Comparison of ENCODE assay signal across 8 mouse cellular contexts in the genomic region with DNA sequence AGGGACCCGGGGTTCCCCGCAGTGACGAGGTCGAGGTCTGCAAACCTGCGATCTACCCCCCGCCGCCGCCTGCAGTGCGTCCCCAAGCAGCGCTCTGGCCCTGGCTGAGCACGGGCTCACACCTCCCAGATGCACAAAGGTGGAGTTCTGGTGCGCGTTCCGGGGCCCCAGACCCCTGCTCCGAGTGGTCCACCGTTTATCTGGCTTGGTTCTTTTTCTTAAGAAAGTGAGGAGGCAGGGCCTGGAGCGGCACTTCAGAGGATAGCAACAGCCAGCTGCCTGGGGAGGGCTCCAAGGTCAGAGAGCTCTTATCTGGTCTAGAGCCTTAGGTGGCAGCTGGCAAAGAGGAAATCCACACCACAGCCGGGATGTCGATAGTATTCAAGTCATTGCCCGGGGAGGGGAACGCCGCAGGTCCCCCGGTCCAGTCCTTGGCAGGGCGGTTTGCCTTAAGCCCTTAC. TPM values are rescaled to one million over a fixed set of nuclear protein-coding genes. Genes with fewer than 3 reads are reported as not detected.
DNase-seq lines count a peak whose midpoint lies in the region; ATAC-seq and TF ChIP-seq lines count a peak whose summit lies in the region.

No protein-coding gene starts in this region.

- peaks cover 22% of the 10 kb centered on the region; the same call in 1 of the 2 replicates for H3K4me1 ChIP-seq in kidney, embryonic 14.5 days (ENCODE audit: control insufficient read depth, insufficient read depth, low read length)
- H3K4me1 ChIP-seq in heart, postnatal 0 days (ENCODE audit: control insufficient read depth, insufficient read depth) = peaks cover 6% of the 10 kb centered on the region; the same call in 1 of the 2 replicates

- peak; percentile 49; the same call in 1 of the 2 replicates for ATAC-seq in kidney, embryonic 14.5 days (ENCODE audit: low FRiP score, low TSS enrichment)
- ATAC-seq in heart, postnatal 0 days (ENCODE audit: insufficient read depth, low read depth) = no peak; the same call in 1 of the 2 replicates
- peak; percentile 70 for ATAC-seq in megakaryocyte progenitor cell, adult 5-6 weeks (replicated peaks; ENCODE audit: poor library complexity)

- TF ChIP-seq EP300 in heart, postnatal 0 days (IDR thresholded peaks at IDR 0.05; ENCODE audit: low read depth) = no peak

- no peaks in the 10 kb centered on the region for H3K9me3 ChIP-seq in kidney, embryonic 14.5 days (ENCODE audit: control insufficient read depth, low read length)
- H3K9me3 ChIP-seq in heart, postnatal 0 days (replicated peaks; ENCODE audit: control insufficient read depth, low read length) = no peaks in the 10 kb centered on the region; the same call in 1 of the 2 replicates

- peak overlapping the region; percentile 55 for H3K9ac ChIP-seq in kidney, embryonic 14.5 days (ENCODE audit: low read depth, low read length)
- H3K9ac ChIP-seq in heart, postnatal 0 days (replicated peaks; ENCODE audit: low read depth, low read length) = peak overlapping the region; percentile 18

- under 1% methylated on average over 24 of the region's 24 CpGs for WGBS in kidney, embryonic 14.5 days
- WGBS in heart, postnatal 0 days = under 1% methylated on average over 24 of the region's 24 CpGs

- DNase-seq in kidney, postnatal 14 days = no peak
- peak; percentile 23 for DNase-seq in adrenal gland, postnatal 25 days
- no peak for DNase-seq in heart, postnatal 0 days (ENCODE audit: low spot score)
- no peak for DNase-seq in T-cell, adult 2 months (ENCODE audit: low spot score)
- no peak for DNase-seq in layer of hippocampus, adult 9-11 months
- DNase-seq in gastrocnemius, adult 18-20 months (ENCODE audit: low spot score) = no peak

- TF ChIP-seq CTCF in heart, postnatal 0 days (IDR thresholded peaks at IDR 0.05; ENCODE audit: low read depth) = no peak

- no peaks in the 10 kb centered on the region for H3K36me3 ChIP-seq in kidney, embryonic 14.5 days (ENCODE audit: control insufficient read depth, insufficient read depth, low read length)
- no peaks in the 10 kb centered on the region for H3K36me3 ChIP-seq in heart, postnatal 0 days (replicated peaks; ENCODE audit: control insufficient read depth, insufficient read depth, low read length)

- H3K27ac ChIP-seq in kidney, embryonic 14.5 days (ENCODE audit: low read depth, low read length) = no peak overlapping the region
- no peak overlapping the region for H3K27ac ChIP-seq in heart, postnatal 0 days (ENCODE audit: low read depth)

- H3K4me3 ChIP-seq in kidney, embryonic 14.5 days (ENCODE audit: low read length) = peak overlapping the region; percentile 48
- H3K4me3 ChIP-seq in heart, postnatal 0 days (ENCODE audit: low read depth, low read length) = peak overlapping the region; percentile 52

- H3K4me2 ChIP-seq in kidney, embryonic 14.5 days (replicated peaks; ENCODE audit: low read depth, low read length) = peak overlapping the region; percentile 99
- H3K4me2 ChIP-seq in heart, postnatal 0 days (ENCODE audit: low read depth, low read length) = peak overlapping the region; percentile 81

- peaks cover 60% of the 10 kb centered on the region for H3K27me3 ChIP-seq in kidney, embryonic 14.5 days (ENCODE audit: control insufficient read depth, insufficient read depth, low read length)
- H3K27me3 ChIP-seq in heart, postnatal 0 days (ENCODE audit: control insufficient read depth, insufficient read depth, low read length) = peaks cover 79% of the 10 kb centered on the region

RNA-seq across cellular contexts. Expression of a gene that starts 32.3 kb away (rescaled TPM):
- polyA plus RNA-seq in kidney, embryonic 14.5 days (2014; fragmentation: Nextera tagmentation; extraction: Ambion mirVana) = not detected in 2 replicates
- total RNA-seq in adrenal gland, postnatal 25 days (2021) = 0.36 TPM in 1 of 2 replicates, not detected in the other
- not detected in 2 replicates for total RNA-seq in heart, postnatal 0 days (2014; rRNA removed; ENCODE audit: low replicate concordance)
- not detected in 2 replicates for polyA plus RNA-seq in heart, postnatal 0 days (2015; fragmentation: Nextera tagmentation; extraction: Ambion mirVana)
- total RNA-seq in megakaryocyte progenitor cell, adult 5-6 weeks (2015) = not detected in 2 replicates
- total RNA-seq in megakaryocyte progenitor cell, adult 5-6 weeks (2017) = not detected in 2 replicates
- not detected for total RNA-seq in gastrocnemius, adult 18-20 months (2021)

RNA-seq across cellular contexts. Expression of a gene that starts 52.7 kb away (rescaled TPM):
- polyA plus RNA-seq in kidney, embryonic 14.5 days (2014; fragmentation: Nextera tagmentation; extraction: Ambion mirVana) = 3.4 and 6.8 TPM in 2 replicates
- 2.3 and 2.6 TPM in 2 replicates for total RNA-seq in adrenal gland, postnatal 25 days (2021)
- total RNA-seq in heart, postnatal 0 days (2014; rRNA removed; ENCODE audit: low replicate concordance) = 6.6 TPM in 1 of 2 replicates, not detected in the other
- 0.44 and 0.68 TPM in 2 replicates for polyA plus RNA-seq in heart, postnatal 0 days (2015; fragmentation: Nextera tagmentation; extraction: Ambion mirVana)
- total RNA-seq in megakaryocyte progenitor cell, adult 5-6 weeks (2015) = 0.22 TPM in 1 of 2 replicates, not detected in the other
- 0.12 TPM in 1 of 2 replicates, not detected in the other for total RNA-seq in megakaryocyte progenitor cell, adult 5-6 weeks (2017)
- 1 to 10 TPM in 1 of 2 experiments, under 1 TPM in 1; 0.94 to 1.3 TPM for total RNA-seq in gastrocnemius, adult 18-20 months (2021)

RNA-seq across cellular contexts. Expression of a gene that starts 56.3 kb away (rescaled TPM):
- 4.7 and 9.5 TPM in 2 replicates for polyA plus RNA-seq in kidney, embryonic 14.5 days (2014; fragmentation: Nextera tagmentation; extraction: Ambion mirVana)
- total RNA-seq in adrenal gland, postnatal 25 days (2021) = 131 and 337 TPM in 2 replicates
- total RNA-seq in heart, postnatal 0 days (2014; rRNA removed; ENCODE audit: low replicate concordance) = 10.9 and 13.7 TPM in 2 replicates
- 9.5 and 10.2 TPM in 2 replicates for polyA plus RNA-seq in heart, postnatal 0 days (2015; fragmentation: Nextera tagmentation; extraction: Ambion mirVana)
- total RNA-seq in megakaryocyte progenitor cell, adult 5-6 weeks (2015) = 1.2 and 1.3 TPM in 2 replicates
- total RNA-seq in megakaryocyte progenitor cell, adult 5-6 weeks (2017) = 2.2 and 12.2 TPM in 2 replicates
- 10 to 100 TPM; 19.6 to 67.1 TPM for total RNA-seq in gastrocnemius, adult 18-20 months (2021)
